Mouse (Mus musculus) midbrain, embryonic 14.5 days (tissue): ENCODE measurements around the gene Ddx54. TPM values are rescaled to one million over a fixed set of nuclear protein-coding genes. Genes with fewer than 3 reads are reported as not detected.

Experiments
- ATAC-seq: fragments of 200-750 bp; cut with Nextera tagmentation; 2 replicates; pipeline ENCODE4 v1.8.0; 2017; ENCODE audit warnings: moderate number of reproducible peaks, moderate library complexity; ENCODE audit not compliant: low FRiP score, low TSS enrichment
- DNase-seq: peaks from one replicate; pipeline ENCODE4 v3.0.0-alpha.2; 2015
- H3K27ac ChIP-seq: fragments of 300-500 bp; sonication (generic); replicated peaks from 2 replicates; pipeline ENCODE4 v1.5.1; 2014; ENCODE audit warnings: mild to moderate bottlenecking, low read depth, low read length, moderate library complexity
- H3K27me3 ChIP-seq: fragments of 300-500 bp; sonication (generic); 2 replicates; pipeline ENCODE4 v1.6.1; 2014; ENCODE audit warnings: low read length, control low read depth, mixed read lengths; ENCODE audit not compliant: control insufficient read depth, insufficient read depth
- H3K36me3 ChIP-seq: fragments of 300-500 bp; sonication (generic); 2 replicates; pipeline ENCODE4 v1.6.1; 2014; ENCODE audit warnings: low read length, control low read depth; ENCODE audit not compliant: control insufficient read depth, insufficient read depth
- H3K4me1 ChIP-seq: fragments of 300-500 bp; sonication (generic); 2 replicates; pipeline ENCODE4 v1.6.1; 2014; ENCODE audit warnings: mild to moderate bottlenecking, antibody characterized with exemption, low read length, control low read depth; ENCODE audit not compliant: control insufficient read depth, insufficient read depth
- H3K4me2 ChIP-seq: fragments of 300-500 bp; sonication (generic); 2 replicates; pipeline ENCODE4 v1.6.1; 2014; ENCODE audit warnings: mild to moderate bottlenecking, low read length, moderate library complexity
- H3K4me3 ChIP-seq: fragments of 300-500 bp; sonication (generic); replicated peaks from 2 replicates; pipeline ENCODE4 v1.5.1; 2014; ENCODE audit warnings: low read depth, low read length
- H3K9ac ChIP-seq: fragments of 300-500 bp; sonication (generic); replicated peaks from 2 replicates; pipeline ENCODE4 v1.6.1; 2014; ENCODE audit warnings: mild to moderate bottlenecking, low read length, moderate library complexity
- H3K9me3 ChIP-seq: fragments of 300-500 bp; sonication (generic); 2 replicates; pipeline ENCODE4 v1.6.1; 2016; ENCODE audit warnings: low read length, control low read depth, mixed read lengths; ENCODE audit not compliant: control insufficient read depth
- WGBS: fragments of 180-500 bp; shearing (Covaris S2); extraction: QIAGEN DNeasy Blood & Tissue Kit; methylation state at CpG from one replicate; pipeline ENCODE4 v1.1.7; 2014; 5-methylcytosine and 5-hydroxymethylcytosine counted together
- polyA plus RNA-seq: library from polyadenylated mRNA; unstranded; fragments of >200 nt; fragmentation: Nextera tagmentation; extraction: Ambion mirVana; gene quantifications from 2 replicates; pipeline ENCODE4 v1.2.1, GENCODE M21; 2014

Gene Ddx54
- polyA plus RNA-seq, 1 experiment from 2014 or later, result 31.9 TPM

- H3K9ac ChIP-seq, result no peak overlapping the region
- no peak for ATAC-seq
- no peak overlapping the region for H3K4me3 ChIP-seq
- no peaks in the 10 kb centered on the region for H3K27me3 ChIP-seq
- H3K36me3 ChIP-seq, result no peaks in the 10 kb centered on the region
- H3K4me1 ChIP-seq, result peaks cover 59% of the 10 kb centered on the region
- H3K27ac ChIP-seq, result peak overlapping the region; percentile 84
- no peak for DNase-seq
- WGBS, result 53% methylated on average over 9 of the region's 9 CpGs
- H3K9me3 ChIP-seq, result no peaks in the 10 kb centered on the region
- peak overlapping the region; percentile 29; the same call in 1 of the 2 replicates for H3K4me2 ChIP-seq
Measured at GRCm38 (mm10) chr5:120568336-120568768, 44.2 kb upstream of the Ddx54 start.

- H3K4me3 ChIP-seq, result no peak overlapping the region
- H3K4me2 ChIP-seq, result no peak overlapping the region
- H3K27me3 ChIP-seq, result no peaks in the 10 kb centered on the region
- H3K9me3 ChIP-seq, result no peaks in the 10 kb centered on the region
- H3K4me1 ChIP-seq, result peaks cover 53% of the 10 kb centered on the region
- no peak for ATAC-seq
- H3K9ac ChIP-seq, result no peak overlapping the region
- H3K36me3 ChIP-seq, result no peaks in the 10 kb centered on the region
- peak overlapping the region; percentile 84 for H3K27ac ChIP-seq
- no peak for DNase-seq
- WGBS, result 87% methylated on average over 4 of the region's 4 CpGs
Measured at GRCm38 (mm10) chr5:120568964-120569363, 43.6 kb upstream of the Ddx54 start.

- ATAC-seq (no peak), DNase-seq (no peak)
- no peak overlapping the region for H3K4me3 ChIP-seq
- no peak overlapping the region for H3K4me2 ChIP-seq
- H3K4me1 ChIP-seq, result peaks cover 53% of the 10 kb centered on the region
- no peaks in the 10 kb centered on the region for H3K36me3 ChIP-seq
- H3K27me3 ChIP-seq, result no peaks in the 10 kb centered on the region
- WGBS, result 95% methylated on average over 3 of the region's 3 CpGs
- no peak overlapping the region for H3K9ac ChIP-seq
- no peak overlapping the region for H3K27ac ChIP-seq
- no peaks in the 10 kb centered on the region for H3K9me3 ChIP-seq
Measured at GRCm38 (mm10) chr5:120569791-120570190, 42.7 kb upstream of the Ddx54 start.

GRCm38 (mm10) chr5:120570289-120570897 is 42.1 kb upstream of the Ddx54 start:
- Histone ChIP-seq H3K9ac (no peak overlapping the region; the same call in 1 of the 2 replicates), H3K27ac (no peak overlapping the region), H3K4me3 (no peak overlapping the region), H3K4me1 (peaks cover 48% of the 10 kb centered on the region), H3K27me3 (no peaks in the 10 kb centered on the region), H3K9me3 (no peaks in the 10 kb centered on the region), H3K36me3 (no peaks in the 10 kb centered on the region), H3K4me2 (no peak overlapping the region)
- WGBS, result 77% methylated on average over 11 of the region's 11 CpGs
- ATAC-seq (no peak), DNase-seq (no peak)

GRCm38 (mm10) chr5:120571056-120571740 is 41.3 kb upstream of the Ddx54 start:
- DNase-seq, result no peak

GRCm38 (mm10) chr5:120574469-120575063 is 38.0 kb upstream of the Ddx54 start:
- H3K4me3 ChIP-seq, result no peak overlapping the region
- peaks cover 15% of the 10 kb centered on the region for H3K4me1 ChIP-seq
- H3K27me3 ChIP-seq, result no peaks in the 10 kb centered on the region
- no peak overlapping the region for H3K27ac ChIP-seq
- no peak overlapping the region for H3K9ac ChIP-seq
- H3K9me3 ChIP-seq, result no peaks in the 10 kb centered on the region
- no peak overlapping the region for H3K4me2 ChIP-seq
- no peaks in the 10 kb centered on the region for H3K36me3 ChIP-seq
- 84% methylated on average over 10 of the region's 10 CpGs for WGBS
- no peak for ATAC-seq
- no peak for DNase-seq

More at GRCm38 (mm10) chr5:120571056-120571740, 41.3 kb upstream of the Ddx54 start:
- peak overlapping the region; percentile 20; the same call in 1 of the 2 replicates for H3K27ac ChIP-seq
- peaks cover 40% of the 10 kb centered on the region for H3K4me1 ChIP-seq
- no peaks in the 10 kb centered on the region for H3K36me3 ChIP-seq
- ATAC-seq, result no peak
- H3K4me3 ChIP-seq, result no peak overlapping the region
- no peak overlapping the region for H3K4me2 ChIP-seq
- no peaks in the 10 kb centered on the region for H3K9me3 ChIP-seq
- WGBS, result 61% methylated on average over 14 of the region's 14 CpGs
- H3K9ac ChIP-seq, result no peak overlapping the region
- no peaks in the 10 kb centered on the region for H3K27me3 ChIP-seq

GRCm38 (mm10) chr5:120576781-120577301 is 35.7 kb upstream of the Ddx54 start:
- H3K4me3 ChIP-seq, result no peak overlapping the region
- peaks cover 3% of the 10 kb centered on the region; the same call in 1 of the 2 replicates for H3K36me3 ChIP-seq
- 89% methylated on average over 11 of the region's 11 CpGs for WGBS
- no peak for DNase-seq
- no peak overlapping the region for H3K27ac ChIP-seq
- ATAC-seq, result no peak
- no peaks in the 10 kb centered on the region for H3K27me3 ChIP-seq
- H3K4me2 ChIP-seq, result no peak overlapping the region
- H3K4me1 ChIP-seq, result peaks cover 13% of the 10 kb centered on the region; the same call in 1 of the 2 replicates
- H3K9ac ChIP-seq, result no peak overlapping the region
- H3K9me3 ChIP-seq, result no peaks in the 10 kb centered on the region

GRCm38 (mm10) chr5:120577935-120578441 is 34.6 kb upstream of the Ddx54 start:
- H3K4me3 ChIP-seq, result no peak overlapping the region
- ATAC-seq, result no peak
- DNase-seq, result no peak
- H3K4me2 ChIP-seq, result no peak overlapping the region
- H3K9me3 ChIP-seq, result no peaks in the 10 kb centered on the region
- H3K4me1 ChIP-seq, result peaks cover 13% of the 10 kb centered on the region; the same call in 1 of the 2 replicates
- no peaks in the 10 kb centered on the region for H3K27me3 ChIP-seq
- no peak overlapping the region for H3K9ac ChIP-seq
- WGBS, result 59% methylated on average over 10 of the region's 10 CpGs
- H3K27ac ChIP-seq, result no peak overlapping the region
- H3K36me3 ChIP-seq, result peaks cover 4% of the 10 kb centered on the region; the same call in 1 of the 2 replicates
